In the genomic region with DNA sequence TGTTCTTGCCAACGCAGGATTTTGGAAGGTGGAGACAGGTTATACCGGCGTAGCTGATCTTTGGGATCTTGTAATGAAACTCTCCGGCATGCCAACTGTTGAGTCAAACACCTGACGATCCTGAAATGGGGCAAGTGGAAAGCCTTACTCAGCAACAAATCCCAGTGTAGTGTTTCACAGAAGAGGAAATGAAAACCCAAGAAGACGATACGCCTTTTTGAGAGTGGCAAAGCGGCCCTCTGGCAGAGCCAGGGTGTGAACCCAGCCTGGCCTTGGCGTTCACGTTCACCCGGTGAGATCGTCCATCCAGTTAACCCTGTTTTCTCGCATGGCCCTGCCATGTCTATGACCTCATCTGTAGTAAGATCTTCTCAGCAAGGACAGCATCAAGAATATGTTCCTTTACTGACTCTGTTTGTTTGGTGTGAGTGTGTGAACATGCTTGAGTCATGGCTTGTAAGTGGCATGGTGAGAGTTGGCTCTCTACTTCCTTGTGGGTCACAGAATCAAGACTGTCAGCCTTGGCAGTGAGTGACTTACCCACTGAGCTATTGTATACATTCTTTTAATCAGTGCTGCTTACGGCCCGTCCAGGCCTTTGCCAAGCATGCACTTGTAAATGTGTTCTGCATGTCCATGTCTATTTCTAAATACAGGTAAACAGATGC, we compare ENCODE assay signal across 22 mouse cellular contexts. TPM values are rescaled to one million over a fixed set of nuclear protein-coding genes. Genes with fewer than 3 reads are reported as not detected.
DNase-seq lines count a peak whose midpoint lies in the region; ATAC-seq and TF ChIP-seq lines count a peak whose summit lies in the region.
"Had no signal": no experiment of that assay in that cellular context is flagged by ENCODE, and none has a peak within 500 bp of the region (broad histone marks: within the 10 kb centered on the region; RNA-seq: fewer than 3 reads in every experiment).

No protein-coding gene starts in this region.

- no peaks in the 10 kb centered on the region for H3K9me3 ChIP-seq in heart, embryonic 16.5 days (replicated peaks; ENCODE audit: control insufficient read depth, low read length)
- no peaks in the 10 kb centered on the region for H3K9me3 ChIP-seq in CH12.LX (replicated peaks; ENCODE audit: low read length)
- no peaks in the 10 kb centered on the region for H3K9me3 ChIP-seq in limb, embryonic 14.5 days (ENCODE audit: control insufficient read depth, low read length)
- H3K9me3 ChIP-seq in forebrain, embryonic 16.5 days (ENCODE audit: control insufficient read depth, low read length): no peaks in the 10 kb centered on the region
- H3K9me3 ChIP-seq: hindbrain, embryonic 12.5 days; intestine, embryonic 15.5 days had no signal

- DNase-seq in gastrocnemius, adult 2 months: peak; percentile 62
- DNase-seq in gastrocnemius, postnatal 10 days: no peak
- DNase-seq in heart, adult 9 months (ENCODE audit: low spot score in 2 of 2): no peak
- DNase-seq in CH12.LX (ENCODE audit: extremely low read depth): no peak
- DNase-seq in limb, embryonic 14.5 days (ENCODE audit: low spot score): no peak
- DNase-seq in cerebellum, adult 8-10 months: no peak
- DNase-seq: adrenal gland, postnatal 36 days; cerebellum, adult 11-12 months; cerebellum, postnatal 25 days; embryo, embryonic 11 days; heart, adult 11 months; liver; retina, postnatal 1 day; thymus, postnatal 25 days had no signal

- 75% methylated on average over 15 of the region's 15 CpGs for WGBS in heart, embryonic 16.5 days
- 65% methylated on average over 15 of the region's 15 CpGs for WGBS in limb, embryonic 14.5 days
- WGBS in forebrain, embryonic 16.5 days: 87% methylated on average over 15 of the region's 15 CpGs

- no peaks in the 10 kb centered on the region for H3K27me3 ChIP-seq in heart, embryonic 16.5 days (ENCODE audit: control insufficient read depth, insufficient read depth, low read length)
- H3K27me3 ChIP-seq in CH12.LX (replicated peaks): no peaks in the 10 kb centered on the region
- no peaks in the 10 kb centered on the region for H3K27me3 ChIP-seq in limb, embryonic 14.5 days (ENCODE audit: control insufficient read depth, insufficient read depth, low read length)
- H3K27me3 ChIP-seq in forebrain, embryonic 16.5 days (replicated peaks; ENCODE audit: control insufficient read depth, insufficient read depth, low read length): no peaks in the 10 kb centered on the region
- H3K27me3 ChIP-seq: hindbrain, embryonic 12.5 days; intestine, embryonic 15.5 days had no signal

- TF ChIP-seq CTCF in gastrocnemius, adult 2 months (IDR thresholded peaks at IDR 0.05): no peak
- no peak for TF ChIP-seq CTCF in CH12.LX (conservative IDR thresholded peaks at IDR 0.05 in 1 of 2, IDR thresholded peaks at IDR 0.05 in 1 of 2; ENCODE audit: low read depth in 2 of 2, low read length in 2 of 2)

- in situ Hi-C loops in CH12.LX (cut with MboI; ENCODE audit: low pct_ligation_motif_present, low pct_unique_long_range_greater_than_20kb, low sequenced_read_pairs): no loop called here

- no peak for ATAC-seq in heart, embryonic 16.5 days (replicated peaks; ENCODE audit: extremely low read depth, insufficient read depth, low FRiP score)
- no peak for ATAC-seq in limb, embryonic 14.5 days (ENCODE audit: low FRiP score, low read depth)
- ATAC-seq in forebrain, embryonic 16.5 days: no peak
- ATAC-seq: forebrain, embryonic 14.5 days had no signal

- H3K4me3 ChIP-seq in gastrocnemius, adult 2 months: peak overlapping the region; percentile 38
- H3K4me3 ChIP-seq in heart, embryonic 16.5 days (ENCODE audit: low read length): no peak overlapping the region
- H3K4me3 ChIP-seq in CH12.LX (replicated peaks in 1 of 3; ENCODE audit: low read depth in 2 of 3, low read length in 2 of 3, poor library complexity in 1 of 3): no peak overlapping the region
- H3K4me3 ChIP-seq in limb, embryonic 14.5 days (replicated peaks; ENCODE audit: low read length): no peak overlapping the region
- no peak overlapping the region for H3K4me3 ChIP-seq in forebrain, embryonic 16.5 days (replicated peaks; ENCODE audit: low read length)
- H3K4me3 ChIP-seq: hindbrain, embryonic 12.5 days; intestine, embryonic 15.5 days had no signal

- H3K4me1 ChIP-seq in heart, embryonic 16.5 days (ENCODE audit: control insufficient read depth, insufficient read depth, low read length): peaks cover 17% of the 10 kb centered on the region
- peaks cover 3 to 10% of the 10 kb centered on the region in 2 experiments; a peak in 3 of 4 replicates for H3K4me1 ChIP-seq in CH12.LX (ENCODE audit: control insufficient read depth in 1 of 2, insufficient read depth in 2 of 2)
- H3K4me1 ChIP-seq in limb, embryonic 14.5 days (ENCODE audit: control insufficient read depth, insufficient read depth, low read length): peaks cover 19% of the 10 kb centered on the region
- H3K4me1 ChIP-seq in forebrain, embryonic 16.5 days (replicated peaks; ENCODE audit: control insufficient read depth, insufficient read depth, low read length): no peaks in the 10 kb centered on the region

- no peak for TF ChIP-seq RAD21 in CH12.LX (IDR thresholded peaks at IDR 0.05; ENCODE audit: low read depth, low read length)

- TF ChIP-seq EP300 in CH12.LX (IDR thresholded peaks at IDR 0.05; ENCODE audit: low read length): peak; percentile 55

- no peak for TF ChIP-seq POLR2A in CH12.LX (IDR thresholded peaks at IDR 0.05; ENCODE audit: low read depth, low read length)
- TF ChIP-seq POLR2A in limb, embryonic 14.5 days (IDR thresholded peaks at IDR 0.05; ENCODE audit: borderline replicate concordance, extremely low read depth, insufficient read depth, insufficient read length): no peak

- intact Hi-C loops in gastrocnemius, adult 2 months (cut with DNase I): no loop called here

- no peak overlapping the region for H3K9ac ChIP-seq in heart, embryonic 16.5 days (ENCODE audit: low read length)
- H3K9ac ChIP-seq in CH12.LX (ENCODE audit: insufficient read depth, low read depth): no peak overlapping the region
- no peak overlapping the region for H3K9ac ChIP-seq in limb, embryonic 14.5 days (ENCODE audit: low read depth, low read length, severe bottlenecking)
- no peak overlapping the region for H3K9ac ChIP-seq in forebrain, embryonic 16.5 days (replicated peaks; ENCODE audit: low read depth, low read length)
- H3K9ac ChIP-seq: hindbrain, embryonic 12.5 days; intestine, embryonic 15.5 days had no signal

- dilution Hi-C loops in CH12.LX (cut with MboI; ENCODE audit: extremely low pct_ligation_motif_present, extremely low pct_unique_long_range_greater_than_20kb, low sequenced_read_pairs): no loop called here

- peak overlapping the region; percentile 77 for H3K27ac ChIP-seq in gastrocnemius, adult 2 months
- H3K27ac ChIP-seq in heart, embryonic 16.5 days (ENCODE audit: low read length): peak overlapping the region; percentile 90
- no peak overlapping the region for H3K27ac ChIP-seq in CH12.LX (ENCODE audit: insufficient read depth, low read depth)
- peak overlapping the region; percentile 9; the same call in 1 of the 2 replicates for H3K27ac ChIP-seq in limb, embryonic 14.5 days (replicated peaks; ENCODE audit: low read depth, low read length)
- no peak overlapping the region for H3K27ac ChIP-seq in forebrain, embryonic 16.5 days (ENCODE audit: low read length)
- H3K27ac ChIP-seq: hindbrain, embryonic 12.5 days; kidney, postnatal 0 days; macrophage had no signal

- no peaks in the 10 kb centered on the region for H3K36me3 ChIP-seq in heart, embryonic 16.5 days (ENCODE audit: control insufficient read depth, insufficient read depth)
- no peaks in the 10 kb centered on the region for H3K36me3 ChIP-seq in CH12.LX (replicated peaks in 1 of 2; ENCODE audit: control insufficient read depth in 1 of 2, insufficient read depth in 1 of 2, low read length in 1 of 2)
- no peaks in the 10 kb centered on the region for H3K36me3 ChIP-seq in limb, embryonic 14.5 days (ENCODE audit: control insufficient read depth, insufficient read depth, low read length)
- H3K36me3 ChIP-seq in forebrain, embryonic 16.5 days (ENCODE audit: control insufficient read depth, insufficient read depth): no peaks in the 10 kb centered on the region
- H3K36me3 ChIP-seq: hindbrain, embryonic 12.5 days; intestine, embryonic 15.5 days had no signal

- no peak overlapping the region for H3K4me2 ChIP-seq in heart, embryonic 16.5 days (ENCODE audit: low read depth, low read length)
- H3K4me2 ChIP-seq in CH12.LX (ENCODE audit: insufficient read depth, low read depth, poor library complexity, severe bottlenecking): no peak overlapping the region
- H3K4me2 ChIP-seq in limb, embryonic 14.5 days (replicated peaks; ENCODE audit: low read depth, low read length, severe bottlenecking): no peak overlapping the region
- H3K4me2 ChIP-seq in forebrain, embryonic 16.5 days (ENCODE audit: low read length): no peak overlapping the region
- H3K4me2 ChIP-seq: hindbrain, embryonic 12.5 days; intestine, embryonic 15.5 days; midbrain, embryonic 11.5 days had no signal

- H3K79me2 ChIP-seq in CH12.LX (replicated peaks; ENCODE audit: control insufficient read depth, extremely low read depth, insufficient read depth, poor library complexity, severe bottlenecking): no peaks in the 10 kb centered on the region

TF ChIP-seq in CH12.LX, 34 proteins besides CTCF, POLR2A, EP300 and RAD21:
- TF ChIP-seq IRF4 (IDR thresholded peaks at IDR 0.05; ENCODE audit: low read depth, low read length): no peak
- TF ChIP-seq MAFK (IDR thresholded peaks at IDR 0.05; ENCODE audit: insufficient replicate concordance, low read length): peak; percentile 89
- TF ChIP-seq NRF1 (IDR thresholded peaks at IDR 0.05; ENCODE audit: low read depth, low read length): no peak
- no peak for TF ChIP-seq ZNF384 (IDR thresholded peaks at IDR 0.05; ENCODE audit: low read depth, low read length)
- no peak for TF ChIP-seq JUN (IDR thresholded peaks at IDR 0.05; ENCODE audit: insufficient read depth, low read depth, low read length)
- TF ChIP-seq USF2 (conservative IDR thresholded peaks at IDR 0.05; ENCODE audit: low read depth, low read length): no peak
- no peak for TF ChIP-seq ETS1 (conservative IDR thresholded peaks at IDR 0.05; ENCODE audit: low read depth, low read length)

RNA-seq across cellular contexts. Expression of a gene that starts 20.2 kb away (rescaled TPM):
- 10 to 100 TPM; 40.2 to 44.9 TPM for total RNA-seq in gastrocnemius, adult 2 months (2021)
- 10 to 100 TPM; 44.9 to 51.3 TPM for total RNA-seq in gastrocnemius, postnatal 10 days (2021)
- 47.8 and 56.4 TPM in 2 replicates for polyA plus RNA-seq in heart, embryonic 16.5 days (2015; fragmentation: Nextera tagmentation; extraction: Ambion mirVana)
- 54.1 and 60.5 TPM in 2 replicates for total RNA-seq in CH12.LX (2012; rRNA removed)
- 98.5 and 104 TPM in 2 replicates for total RNA-seq in CH12.LX (2014; rRNA removed)
- 137 and 143 TPM in 2 replicates for polyA plus RNA-seq in CH12.LX (2012; ENCODE audit: insufficient read length, low read depth)
- 99.8 and 102 TPM in 2 replicates for polyA plus RNA-seq in limb, embryonic 14.5 days (2012; rRNA removed)
- polyA plus RNA-seq in limb, embryonic 14.5 days (2014; fragmentation: Nextera tagmentation; extraction: Ambion mirVana): 77.3 and 81.3 TPM in 2 replicates
- 45.1 and 56.0 TPM in 2 replicates for polyA plus RNA-seq in forebrain, embryonic 16.5 days (2015; fragmentation: Nextera tagmentation; extraction: Ambion mirVana)

Comparison
In these comparisons a context has a peak if more than half of its experiments do, and no peak if none do; other contexts are left out.
1. H3K27ac ChIP-seq: peak in gastrocnemius, adult 2 months (single experiment), heart, embryonic 16.5 days (single experiment) and limb, embryonic 14.5 days (single experiment); none in CH12.LX (single experiment) and forebrain, embryonic 16.5 days (single experiment).